Mouse (Mus musculus): ENCODE measurements around the gene 2410004B18Rik. TPM values are rescaled to one million over a fixed set of nuclear protein-coding genes. Genes with fewer than 3 reads are reported as not detected.
A peak's percentile ranks its signal among the peaks of the same experiment; 100 is the strongest.

2410004B18Rik gene
- total and polyA plus RNA-seq, 2 experiments = 3.6 to 6.7 TPM

DNA sequence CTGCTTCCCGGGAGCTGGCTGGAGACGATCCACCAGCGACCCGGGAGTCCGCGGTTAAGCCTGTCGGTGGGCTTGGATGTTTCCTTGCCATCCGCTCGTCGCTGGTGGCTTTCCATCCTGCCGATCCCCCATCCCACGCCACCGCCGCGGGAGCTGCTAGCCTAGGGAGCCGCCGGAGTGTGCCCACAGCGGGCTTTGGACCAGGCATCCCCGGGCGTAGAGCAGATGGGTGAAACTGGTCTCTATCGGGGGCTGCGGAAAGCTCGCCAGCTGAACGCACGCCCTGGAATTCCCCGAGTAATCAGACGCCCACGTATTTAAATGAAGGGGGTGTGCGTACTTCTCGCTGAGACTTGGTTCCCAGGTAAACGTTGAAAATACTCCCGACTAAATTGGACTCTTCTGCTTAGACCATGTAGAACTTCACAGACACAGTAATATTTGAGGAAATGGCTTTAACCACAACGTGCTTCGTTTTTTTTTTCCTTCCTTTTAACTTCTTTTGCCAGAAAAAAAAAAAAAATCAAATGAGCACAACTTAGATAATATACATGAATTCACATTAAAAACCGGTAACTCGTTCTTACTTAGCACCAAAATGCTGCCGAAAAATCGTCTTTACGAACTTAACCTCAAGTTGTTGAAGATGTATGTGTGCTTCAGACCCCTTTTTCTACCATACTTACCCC, 13.0 kb upstream of the 2410004B18Rik start:
- peak; percentile 48 for DNase-seq (ENCODE audit: extremely low read depth, low read depth, low spot score)
- Histone ChIP-seq H3K79me2 (ENCODE audit: control insufficient read depth, insufficient read depth, low read length) (peaks cover 13% of the 10 kb centered on the region; the same call in 1 of the 2 replicates), H3K27ac (replicated peaks; ENCODE audit: insufficient read depth, low read depth, low read length) (peak overlapping the region; percentile 79), H3K4me3 (ENCODE audit: insufficient read depth, low read depth, low read length) (peak overlapping the region; percentile 81), H3K9ac (ENCODE audit: low read depth, low read length) (peak overlapping the region; percentile 90), H3K4me1 (ENCODE audit: control insufficient read depth, insufficient read depth, low read length) (peaks cover 7% of the 10 kb centered on the region), H3K36me3 (ENCODE audit: control insufficient read depth, insufficient read depth, low read length) (no peaks in the 10 kb centered on the region), H3K27me3 (ENCODE audit: control insufficient read depth, insufficient read depth, low read length) (no peaks in the 10 kb centered on the region)
- WGBS = 3% methylated on average over 39 of the region's 39 CpGs
- TF ChIP-seq CTCF (IDR thresholded peaks at IDR 0.05; ENCODE audit: low read depth, low read length) (no peak), POLR2A (IDR thresholded peaks at IDR 0.05; ENCODE audit: extremely low read depth, insufficient read depth, low read length) (no peak)

DNA sequence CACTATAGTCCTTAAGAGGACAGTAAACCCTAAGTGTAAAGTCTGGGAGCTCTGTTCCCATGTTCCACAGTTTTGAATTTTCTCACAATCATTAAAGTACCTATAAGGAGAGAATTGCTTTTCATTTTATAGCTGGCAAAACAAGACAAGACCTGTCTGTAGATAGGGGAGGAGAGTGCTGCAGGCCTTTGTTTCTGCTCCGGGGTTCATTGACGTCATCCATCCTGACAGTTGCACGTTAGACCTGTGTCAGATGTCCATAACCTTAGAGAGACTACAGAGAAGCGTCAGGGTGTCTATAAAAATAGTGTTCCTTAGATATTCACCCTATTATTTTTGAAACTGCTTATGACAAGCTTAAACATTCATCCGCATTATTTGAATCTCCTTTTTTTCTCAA, 12.3 kb upstream of the 2410004B18Rik start:
- Histone ChIP-seq H3K27ac (replicated peaks; ENCODE audit: insufficient read depth, low read depth, low read length) (no peak overlapping the region), H3K4me3 (ENCODE audit: insufficient read depth, low read depth, low read length) (no peak overlapping the region), H3K9ac (ENCODE audit: low read depth, low read length) (no peak overlapping the region), H3K4me1 (ENCODE audit: control insufficient read depth, insufficient read depth, low read length) (peaks cover 7% of the 10 kb centered on the region), H3K79me2 (ENCODE audit: control insufficient read depth, insufficient read depth, low read length) (peaks cover 13% of the 10 kb centered on the region; the same call in 1 of the 2 replicates), H3K27me3 (ENCODE audit: control insufficient read depth, insufficient read depth, low read length) (no peaks in the 10 kb centered on the region), H3K36me3 (ENCODE audit: control insufficient read depth, insufficient read depth, low read length) (peaks cover 2% of the 10 kb centered on the region; the same call in 1 of the 2 replicates)
- WGBS = 29% methylated on average over 5 of the region's 5 CpGs
- TF ChIP-seq POLR2A (IDR thresholded peaks at IDR 0.05; ENCODE audit: extremely low read depth, insufficient read depth, low read length) (no peak), CTCF (IDR thresholded peaks at IDR 0.05; ENCODE audit: low read depth, low read length) (no peak)
- no peak for DNase-seq (ENCODE audit: extremely low read depth, low read depth, low spot score)

DNA sequence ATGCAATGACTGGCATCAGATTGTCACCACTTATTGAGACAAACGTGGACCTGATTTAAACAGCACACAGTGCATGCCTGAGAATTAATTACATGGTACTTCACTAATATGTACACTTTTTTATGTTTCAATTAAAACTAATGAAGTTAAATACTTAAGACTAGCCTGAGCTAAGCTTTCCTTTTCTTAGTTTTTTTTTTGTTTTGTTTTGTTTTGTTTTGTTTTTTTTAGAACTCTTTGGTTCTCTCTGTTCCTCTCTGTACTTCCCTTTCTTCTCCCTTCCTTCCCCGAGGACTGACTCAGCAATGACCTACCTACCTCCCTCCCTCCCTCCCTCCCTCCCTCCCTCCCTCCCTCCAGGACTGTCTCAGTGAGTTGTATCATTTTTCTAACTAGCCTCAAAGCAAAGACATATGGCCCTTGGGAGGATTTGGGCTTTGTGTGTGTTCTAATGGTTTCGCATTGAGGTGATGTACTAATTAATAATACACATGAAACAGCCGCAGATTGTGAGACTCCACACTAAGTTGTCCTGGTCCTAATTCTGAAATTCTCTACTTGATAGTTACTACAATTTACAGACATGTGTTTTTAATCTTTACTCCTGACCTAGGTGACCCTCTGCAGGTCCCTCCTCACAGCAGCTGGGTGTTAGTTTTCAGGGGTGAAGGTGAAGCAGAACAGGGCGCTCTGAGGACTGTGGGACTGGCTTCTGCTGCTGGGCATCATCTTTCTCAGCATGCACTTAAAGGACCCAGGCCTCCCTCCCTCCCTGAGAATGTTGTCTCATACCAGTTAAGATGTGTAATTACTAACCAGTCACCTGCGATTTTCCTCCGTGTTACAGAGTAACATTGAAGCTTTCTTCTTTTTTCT, 8.1 kb upstream of the 2410004B18Rik start:
- Histone ChIP-seq H3K27me3 (ENCODE audit: control insufficient read depth, insufficient read depth, low read length) (no peaks in the 10 kb centered on the region), H3K79me2 (ENCODE audit: control insufficient read depth, insufficient read depth, low read length) (peaks cover 11% of the 10 kb centered on the region; the same call in 1 of the 2 replicates), H3K36me3 (ENCODE audit: control insufficient read depth, insufficient read depth, low read length) (peaks cover 18% of the 10 kb centered on the region), H3K4me3 (ENCODE audit: insufficient read depth, low read depth, low read length) (no peak overlapping the region), H3K4me1 (ENCODE audit: control insufficient read depth, insufficient read depth, low read length) (peaks cover 7% of the 10 kb centered on the region), H3K27ac (replicated peaks; ENCODE audit: insufficient read depth, low read depth, low read length) (no peak overlapping the region), H3K9ac (ENCODE audit: low read depth, low read length) (no peak overlapping the region)
- WGBS = 83% methylated on average over 7 of the region's 7 CpGs
- no peak for TF ChIP-seq CTCF (IDR thresholded peaks at IDR 0.05; ENCODE audit: low read depth, low read length)
- TF ChIP-seq POLR2A (IDR thresholded peaks at IDR 0.05; ENCODE audit: extremely low read depth, insufficient read depth, low read length) = no peak
- no peak for DNase-seq (ENCODE audit: extremely low read depth, low read depth, low spot score)

DNA sequence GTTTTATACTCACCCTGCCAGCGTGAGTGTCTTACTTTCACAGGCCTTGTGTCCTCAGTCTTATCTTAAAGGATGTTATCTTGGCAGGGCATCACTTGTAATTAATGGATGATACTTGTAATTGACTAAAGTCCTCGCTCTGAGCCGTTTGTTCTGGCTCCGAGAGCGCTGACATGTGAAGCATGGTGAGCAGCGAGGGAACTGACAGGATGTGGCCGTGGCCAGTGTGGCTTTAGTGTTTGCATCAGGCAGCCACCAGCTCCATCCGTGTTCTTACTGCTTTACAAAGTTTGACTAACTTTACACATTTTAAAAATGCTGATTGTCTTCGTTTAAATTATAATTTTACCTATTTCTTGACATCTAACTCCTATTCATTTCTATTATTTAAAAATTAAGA, 4.0 kb upstream of the 2410004B18Rik start:
- TF ChIP-seq POLR2A (IDR thresholded peaks at IDR 0.05; ENCODE audit: extremely low read depth, insufficient read depth, low read length) (no peak), CTCF (IDR thresholded peaks at IDR 0.05; ENCODE audit: low read depth, low read length) (no peak)
- Histone ChIP-seq H3K36me3 (ENCODE audit: control insufficient read depth, insufficient read depth, low read length) (peaks cover 18% of the 10 kb centered on the region), H3K9ac (ENCODE audit: low read depth, low read length) (no peak overlapping the region), H3K79me2 (ENCODE audit: control insufficient read depth, insufficient read depth, low read length) (peaks cover 9% of the 10 kb centered on the region; the same call in 1 of the 2 replicates), H3K27me3 (ENCODE audit: control insufficient read depth, insufficient read depth, low read length) (no peaks in the 10 kb centered on the region), H3K4me3 (ENCODE audit: insufficient read depth, low read depth, low read length) (no peak overlapping the region), H3K27ac (replicated peaks; ENCODE audit: insufficient read depth, low read depth, low read length) (no peak overlapping the region), H3K4me1 (ENCODE audit: control insufficient read depth, insufficient read depth, low read length) (peaks cover 3% of the 10 kb centered on the region)
- 79% methylated on average over 9 of the region's 9 CpGs for WGBS
- DNase-seq (ENCODE audit: extremely low read depth, low read depth, low spot score) = no peak

DNA sequence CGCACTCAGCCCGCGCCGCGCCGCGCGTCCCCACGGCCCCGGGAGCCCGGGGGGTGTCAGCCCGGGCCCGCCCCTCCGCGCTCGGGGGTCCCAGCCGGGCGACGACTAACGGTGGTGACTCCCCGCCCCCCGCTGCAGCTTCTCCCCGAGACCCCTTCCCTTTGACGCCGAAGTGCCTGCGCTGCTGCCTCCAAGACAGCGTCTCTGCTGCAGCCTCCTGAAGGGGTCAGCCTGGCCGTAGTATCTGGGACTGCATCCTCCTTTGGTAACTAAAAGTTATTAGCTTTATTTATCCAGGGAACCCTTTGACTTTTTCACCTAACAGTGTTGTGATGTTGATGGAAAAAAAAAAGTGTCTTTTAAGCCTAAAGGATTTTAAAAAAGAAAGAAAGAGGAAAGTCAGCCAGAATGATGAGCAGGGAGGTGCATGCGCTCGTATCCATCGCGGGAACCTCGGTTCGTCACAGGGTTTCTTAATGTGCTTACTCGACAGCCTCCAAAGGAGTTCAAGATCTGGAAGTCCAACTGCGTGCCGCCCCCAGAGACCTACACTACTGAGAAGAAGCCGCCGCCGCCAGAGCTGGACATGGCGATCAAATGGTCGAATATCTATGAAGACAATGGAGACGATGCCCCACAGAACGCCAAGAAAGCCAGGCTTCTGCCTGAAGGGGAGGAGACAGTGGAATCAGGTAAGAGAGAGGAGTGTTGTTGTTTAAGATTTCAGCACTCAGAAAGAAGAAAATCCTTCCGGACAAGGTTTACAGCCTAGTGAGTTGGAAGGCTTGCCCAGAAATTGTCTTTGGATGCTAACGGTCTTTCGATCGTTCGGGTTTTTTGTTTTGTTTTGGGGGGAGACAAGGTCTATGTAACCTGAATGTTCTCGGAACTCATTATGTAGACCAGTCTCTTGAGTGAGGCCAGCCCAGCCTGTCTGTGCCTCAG, 863 bp downstream of the 2410004B18Rik start:
- Histone ChIP-seq H3K9ac (ENCODE audit: low read depth, low read length) (peak overlapping the region; percentile 99), H3K27me3 (ENCODE audit: control insufficient read depth, insufficient read depth, low read length) (no peaks in the 10 kb centered on the region), H3K36me3 (ENCODE audit: control insufficient read depth, insufficient read depth, low read length) (peaks cover 16% of the 10 kb centered on the region), H3K4me1 (ENCODE audit: control insufficient read depth, insufficient read depth, low read length) (peaks cover 16% of the 10 kb centered on the region), H3K4me3 (ENCODE audit: insufficient read depth, low read depth, low read length) (peak overlapping the region; percentile 99), H3K79me2 (ENCODE audit: control insufficient read depth, insufficient read depth, low read length) (peaks cover 16% of the 10 kb centered on the region; the same call in 1 of the 2 replicates), H3K27ac (replicated peaks; ENCODE audit: insufficient read depth, low read depth, low read length) (no peak overlapping the region)
- no peak for DNase-seq (ENCODE audit: extremely low read depth, low read depth, low spot score)
- no peak for TF ChIP-seq POLR2A (IDR thresholded peaks at IDR 0.05; ENCODE audit: extremely low read depth, insufficient read depth, low read length)
- 0 out of 2 replicates have a peak, but pooled peaks have one; percentile 12 for TF ChIP-seq CTCF (IDR thresholded peaks at IDR 0.05; ENCODE audit: low read depth, low read length)
- 16% methylated on average over 50 of the region's 50 CpGs for WGBS
